Mouse (Mus musculus): ENCODE results near the gene Creb3l1.

Gene Creb3l1

GRCm38 (mm10) chr2:92030554-92030953 lies 6.3 kb upstream of the Creb3l1 start:
- DNase-seq = no peak

- no peak for DNase-seq
These were observed 5.3 kb upstream of the Creb3l1 start for GRCm38 (mm10) chr2:92029387-92030133.

- no peak for DNase-seq
These were observed 3.7 kb upstream of the Creb3l1 start for GRCm38 (mm10) chr2:92027811-92028590.

- no peak for DNase-seq
These were observed 1.7 kb upstream of the Creb3l1 start for GRCm38 (mm10) chr2:92025966-92026365.

GRCm38 (mm10) chr2:92025202-92025601 lies 900 bp upstream of the Creb3l1 start:
- DNase-seq = no peak

GRCm38 (mm10) chr2:92023362-92024273 lies 684 bp downstream of the Creb3l1 start:
- DNase-seq = peak; percentile 65

- no peak for DNase-seq
These were observed 3.5 kb downstream of the Creb3l1 start for GRCm38 (mm10) chr2:92020676-92021265.

- DNase-seq = no peak
These were observed 6.9 kb downstream of the Creb3l1 start for GRCm38 (mm10) chr2:92017440-92017839.

DNA sequence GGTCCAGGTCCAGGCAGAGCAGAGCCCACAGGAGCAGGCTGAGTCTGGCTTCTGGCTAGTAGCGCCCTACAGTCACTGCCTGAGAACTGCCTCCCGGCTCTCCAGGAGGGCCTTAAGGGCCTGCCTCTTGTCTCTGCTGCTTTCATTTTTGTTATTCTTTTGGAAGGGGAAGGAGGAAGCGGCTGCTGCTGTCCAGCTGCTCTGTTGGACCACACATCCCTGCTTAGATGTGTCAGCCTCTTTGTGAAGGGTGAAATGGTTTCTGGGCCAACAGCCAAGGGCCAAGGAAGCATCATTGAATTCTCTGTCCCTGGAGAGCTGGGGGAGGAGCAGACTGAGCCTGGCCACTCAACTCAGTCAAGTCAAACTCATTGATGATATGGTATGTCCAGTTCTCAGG lies 7.3 kb downstream of the Creb3l1 start:
- DNase-seq = peak; percentile 24

DNA sequence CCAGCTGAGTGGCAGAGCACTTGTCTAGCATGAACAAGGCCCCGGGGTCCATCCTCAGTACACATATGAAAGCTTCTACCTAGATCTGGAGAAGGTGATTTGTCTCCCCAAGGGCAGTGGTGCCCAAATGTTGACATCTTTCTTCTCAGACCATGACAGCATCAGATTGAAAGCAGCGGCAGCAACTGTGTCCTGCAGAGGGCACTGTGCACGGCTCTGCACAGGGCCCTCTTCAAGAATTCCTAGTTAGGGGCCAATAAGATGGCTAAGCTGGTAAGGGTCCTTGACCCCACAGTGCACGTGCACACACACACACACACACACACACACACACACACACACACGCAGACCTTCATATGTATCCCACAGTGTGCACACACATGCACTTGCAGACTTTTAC lies 9.4 kb downstream of the Creb3l1 start:
- no peak for DNase-seq

DNA sequence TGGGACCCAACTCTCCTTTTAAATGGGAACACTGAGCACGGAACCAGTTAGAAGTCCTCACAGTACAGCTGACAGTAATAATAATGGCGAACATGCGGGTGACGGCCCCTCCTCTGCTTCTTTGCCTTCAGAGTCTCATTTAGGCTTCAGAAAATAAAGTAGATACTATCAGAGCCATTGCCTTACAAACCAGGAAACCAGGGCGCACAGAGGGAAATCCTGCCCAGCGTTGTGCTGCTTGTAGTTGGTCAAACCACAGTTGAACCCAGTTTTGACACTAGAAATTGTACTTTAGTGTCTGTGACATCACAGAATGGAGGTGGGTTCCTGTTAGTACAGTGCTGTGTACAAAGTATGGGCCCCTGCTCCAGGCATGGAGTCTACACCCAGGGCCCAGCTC lies 10.1 kb downstream of the Creb3l1 start:
- DNase-seq = no peak

DNA sequence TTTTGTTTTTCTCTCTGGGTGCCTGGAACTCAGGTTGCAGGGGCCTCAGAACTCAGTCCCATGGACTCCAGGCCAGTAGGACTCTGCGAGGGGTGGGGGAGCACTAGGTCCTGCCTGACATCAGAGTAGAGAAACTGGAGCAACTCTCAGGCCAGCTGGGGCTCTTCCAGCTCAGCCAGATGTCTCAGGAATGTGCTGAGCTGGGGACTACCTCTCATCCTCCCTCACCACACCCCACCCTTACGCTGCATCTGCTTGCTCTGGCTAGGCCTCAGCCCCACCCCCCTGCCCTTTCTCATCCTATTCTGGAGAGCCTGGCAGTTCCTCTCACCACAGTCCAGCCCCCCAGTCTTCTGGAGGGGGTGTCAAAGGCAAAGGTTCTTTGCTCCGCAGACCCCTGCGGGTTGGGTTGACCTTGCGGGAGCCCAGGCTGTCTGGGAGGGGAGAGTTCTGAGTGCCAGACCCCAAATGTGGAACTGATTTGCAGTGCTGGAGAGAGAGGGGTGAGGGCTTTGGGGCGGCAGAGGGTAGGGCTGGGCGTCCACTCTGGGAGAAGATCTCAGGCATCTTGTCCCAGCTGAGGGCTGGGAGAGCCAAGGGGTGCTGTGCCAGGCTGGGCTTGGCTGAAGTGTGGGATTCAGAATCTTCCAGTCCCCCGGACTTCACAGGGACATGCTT lies 11.4 kb downstream of the Creb3l1 start:
- no peak for DNase-seq

- no peak for DNase-seq
These were observed 12.6 kb downstream of the Creb3l1 start for GRCm38 (mm10) chr2:92011424-92012353.

GRCm38 (mm10) chr2:92008623-92009404 lies 15.5 kb downstream of the Creb3l1 start:
- DNase-seq = no peak

DNA sequence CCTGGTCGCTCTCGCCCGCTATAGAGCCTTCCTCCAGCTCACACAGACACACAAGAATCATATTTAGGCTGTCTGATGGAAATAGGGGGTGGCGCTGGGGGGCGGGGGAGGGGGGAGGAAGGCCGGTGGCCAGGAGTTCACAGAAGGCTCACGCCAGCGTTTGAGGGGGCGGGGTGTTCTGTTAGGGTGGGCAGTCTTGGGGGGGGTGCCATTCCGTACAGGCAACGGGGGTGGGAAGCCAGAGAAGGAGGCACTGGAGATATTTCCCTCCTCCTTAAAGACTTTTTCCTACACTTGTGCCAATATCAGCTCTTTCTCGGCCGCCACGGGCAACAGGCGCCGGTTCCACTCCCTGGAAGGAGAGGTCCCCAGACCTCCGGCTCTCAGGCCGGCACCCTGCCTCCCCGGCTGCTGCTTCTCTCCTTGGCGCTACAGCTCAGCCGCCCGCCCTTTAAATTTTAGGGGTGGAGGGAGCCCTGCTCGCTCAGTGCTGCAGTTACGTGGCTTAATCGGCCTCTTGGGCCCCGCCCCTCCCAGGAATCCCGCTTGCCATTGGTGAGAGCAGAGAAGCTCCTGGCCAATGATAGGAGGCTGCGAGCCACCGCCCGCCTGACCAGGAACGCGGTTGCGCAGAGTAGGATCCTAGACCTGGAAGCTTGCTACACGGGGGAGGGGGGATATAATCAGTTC lies 16.2 kb downstream of the Creb3l1 start:
- peak; percentile 93 for DNase-seq

DNA sequence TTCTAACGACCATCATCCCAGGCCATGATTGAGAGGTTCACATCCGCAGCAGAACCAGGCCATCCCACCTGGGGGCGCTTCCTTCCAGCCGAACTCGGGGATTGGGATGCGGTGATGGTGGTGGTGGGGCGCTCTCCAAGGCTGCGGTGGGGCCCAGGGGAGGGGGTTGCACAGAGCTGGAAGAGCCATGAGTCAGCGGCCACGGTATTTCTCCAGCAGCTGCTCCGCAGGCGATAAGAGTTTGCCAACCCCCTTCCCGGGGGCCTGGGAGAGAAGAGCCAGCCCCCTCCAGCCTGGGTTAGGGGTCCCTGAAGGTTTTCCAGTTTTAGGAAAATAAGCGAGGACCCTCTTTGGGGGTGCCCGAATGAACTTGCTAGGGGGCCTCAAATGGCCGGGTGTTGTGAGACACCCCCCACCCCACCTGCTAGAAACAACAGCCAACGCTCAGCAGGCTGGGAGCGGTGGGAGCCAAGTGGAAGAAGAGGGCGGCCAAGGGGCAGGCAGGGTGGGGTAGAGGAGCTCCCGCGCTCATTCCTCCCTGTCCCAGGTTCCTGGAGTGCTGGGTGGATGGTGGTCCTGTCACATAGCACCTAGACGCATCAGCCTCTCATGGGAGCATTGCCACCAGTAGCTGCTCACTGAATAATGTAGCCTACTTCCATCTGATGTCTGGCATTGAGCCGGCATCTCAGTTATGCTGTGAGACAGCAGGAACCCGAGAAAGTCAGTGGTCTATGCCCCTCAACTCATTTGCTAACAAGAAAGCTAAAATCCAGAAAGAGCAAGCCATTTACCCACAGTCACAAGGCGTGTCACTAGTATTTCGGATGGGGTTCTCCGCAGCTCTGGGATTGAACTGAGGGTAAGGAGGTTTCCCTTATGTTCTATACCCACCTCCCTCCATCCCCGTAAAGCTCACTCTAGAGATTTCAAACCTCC lies 17.1 kb downstream of the Creb3l1 start:
- DNase-seq = peak; percentile 77

- no peak for DNase-seq
These were observed 17.8 kb downstream of the Creb3l1 start for GRCm38 (mm10) chr2:92006491-92006890.

GRCm38 (mm10) chr2:92004617-92005016 lies 19.7 kb downstream of the Creb3l1 start:
- no peak for DNase-seq
